Mouse (Mus musculus) MEL (cell line): ENCODE data around the gene Mgl2.

Experiments
- POLR2AphosphoS2 ChIP-seq: IDR thresholded peaks from 2 replicates; pipeline ENCODE4 v1.6.1; 2011; ENCODE audit warnings: low read length, improper control_type of control experiment
- TAL1 ChIP-seq: IDR thresholded peaks from 2 replicates; pipeline ENCODE4 v1.6.1; 2012; ENCODE audit warnings: mild to moderate bottlenecking, inconsistent platforms, low read length, moderate library complexity, mixed read lengths

- no peak for TF ChIP-seq POLR2AphosphoS2
- no peak for TF ChIP-seq TAL1
Measured at GRCm38 (mm10) chr11:70178756-70179155, 48.6 kb downstream of the Mgl2 start.
